Mouse (Mus musculus): ENCODE measurements around the gene Map7. TPM values are rescaled to one million over a fixed set of nuclear protein-coding genes. Genes with fewer than 3 reads are reported as not detected.

Map7 gene
- 30.0 and 31.6 TPM in 2 replicates for polyA plus RNA-seq (2012; rRNA removed)

DNA sequence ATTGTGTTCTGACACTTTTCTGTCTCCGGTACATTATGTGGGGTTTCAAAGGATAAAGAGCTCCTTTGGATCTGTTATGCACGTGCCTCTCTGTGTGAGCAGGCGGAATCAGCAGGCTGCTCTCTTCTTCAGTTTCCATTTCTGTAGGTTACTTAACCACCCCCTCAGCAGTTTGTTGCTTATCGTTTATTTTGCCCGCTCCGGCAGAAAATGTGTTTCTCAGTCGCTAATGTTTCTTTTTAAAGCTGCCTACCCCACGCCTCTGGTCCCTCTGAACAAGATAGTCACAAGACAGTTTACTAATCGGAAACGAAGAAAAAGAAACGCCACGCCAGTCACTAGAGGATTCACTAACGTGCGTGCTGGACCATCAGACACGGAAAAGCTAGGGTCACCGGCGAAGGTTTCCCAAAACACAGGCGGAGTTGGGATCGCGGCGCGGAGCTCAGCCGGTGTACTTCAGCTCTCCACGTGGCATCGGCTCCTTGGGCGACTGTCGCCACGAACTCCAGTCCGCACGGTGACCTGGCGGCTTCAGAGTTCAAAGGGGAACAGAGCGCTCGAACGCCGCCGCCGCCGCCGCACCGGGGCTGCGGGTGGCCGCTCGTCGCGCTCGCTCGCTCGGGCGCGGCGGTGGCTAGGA is at the start of gene Map7:
Gene Map7, plus strand, starts transcription at position 342 of the 643 bp plus-strand sequence.
- WGBS, result 5% methylated on average over 51 of the region's 51 CpGs
- Histone ChIP-seq H3K4me3 (ENCODE audit: insufficient read depth, low read depth, low read length) (peak within 1 kb of the TSS; percentile 89), H3K27ac (ENCODE audit: insufficient read depth, low read depth, low read length) (peak within 1 kb of the TSS; percentile 91), H3K27me3 (replicated peaks; ENCODE audit: control insufficient read depth, insufficient read depth, low read length) (no peaks in the 10 kb centered on the region), H3K4me1 (ENCODE audit: control insufficient read depth, insufficient read depth, low read length) (peaks cover 9% of the 10 kb centered on the region), H3K36me3 (ENCODE audit: control insufficient read depth, insufficient read depth, low read length) (no peaks in the 10 kb centered on the region)
- no peak for DNase-seq
- TF ChIP-seq CTCF (conservative IDR thresholded peaks at IDR 0.05; ENCODE audit: insufficient read depth, insufficient read length, low read depth, low read length) (no peak), POLR2A (IDR thresholded peaks at IDR 0.05; ENCODE audit: low read depth, low read length) (no peak)

DNA sequence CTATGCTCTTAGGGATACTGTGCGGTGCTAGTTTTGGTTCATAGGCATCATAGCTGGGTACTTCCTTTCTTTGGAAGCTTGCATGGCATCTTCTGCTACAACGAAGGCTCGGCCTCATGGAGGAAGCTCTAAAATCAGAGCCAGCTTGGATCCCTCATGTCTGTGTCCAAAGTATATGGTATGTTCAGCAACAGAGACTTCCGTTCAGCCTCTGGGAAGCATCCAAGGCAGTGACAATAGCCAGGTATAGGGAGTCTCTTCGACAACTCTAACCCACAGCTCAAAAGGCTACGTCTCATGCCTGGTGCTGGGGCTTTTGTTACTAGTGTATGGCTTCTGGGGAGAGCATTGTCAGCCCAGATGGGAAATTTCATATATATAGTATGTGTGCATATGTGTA is 46.8 kb upstream of the Map7 start:
- TF ChIP-seq POLR2A (IDR thresholded peaks at IDR 0.05; ENCODE audit: low read depth, low read length) (no peak), CTCF (conservative IDR thresholded peaks at IDR 0.05; ENCODE audit: insufficient read depth, insufficient read length, low read depth, low read length) (no peak)
- DNase-seq, result no peak
- 94% methylated on average over 6 of the region's 6 CpGs for WGBS
- Histone ChIP-seq H3K4me1 (ENCODE audit: control insufficient read depth, insufficient read depth, low read length) (0 out of 2 replicates have a peak, but pooled peaks cover 3% of the 10 kb centered on the region), H3K27ac (ENCODE audit: insufficient read depth, low read depth, low read length) (no peak overlapping the region), H3K4me3 (ENCODE audit: insufficient read depth, low read depth, low read length) (no peak overlapping the region), H3K27me3 (replicated peaks; ENCODE audit: control insufficient read depth, insufficient read depth, low read length) (no peaks in the 10 kb centered on the region), H3K36me3 (ENCODE audit: control insufficient read depth, insufficient read depth, low read length) (peaks cover 7% of the 10 kb centered on the region)

DNA sequence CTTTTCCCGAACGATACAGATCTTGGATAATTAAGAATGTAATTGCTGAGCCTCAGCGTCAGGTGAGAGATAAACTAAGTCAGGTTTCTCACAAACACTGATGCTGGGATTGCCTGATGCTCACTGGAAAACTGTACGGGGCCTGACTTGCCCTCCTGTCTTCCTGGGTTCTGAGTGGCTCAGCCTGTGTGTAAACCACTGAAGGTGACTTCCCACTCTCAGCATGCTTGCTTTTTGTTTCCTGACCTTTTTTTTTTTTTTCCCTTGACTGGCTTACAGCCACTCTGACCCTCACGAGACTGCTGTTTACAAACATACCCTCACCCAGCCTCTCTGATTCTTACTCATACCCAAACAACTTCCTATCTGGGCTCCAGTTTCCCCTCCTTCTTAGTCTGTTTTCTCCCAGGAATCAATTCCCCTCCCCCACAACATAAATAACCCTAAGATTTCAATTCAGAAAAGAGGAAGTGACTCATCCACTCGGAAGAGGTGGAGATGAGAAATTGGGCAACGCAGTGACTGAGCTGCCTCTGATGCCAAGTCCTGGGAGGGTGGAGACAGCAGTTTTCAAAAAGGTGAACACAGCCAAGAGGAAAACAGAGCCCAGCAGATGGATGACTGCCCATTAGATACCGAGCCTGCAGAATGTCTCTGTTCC is 43.9 kb upstream of the Map7 start:
- Histone ChIP-seq H3K27me3 (replicated peaks; ENCODE audit: control insufficient read depth, insufficient read depth, low read length) (no peaks in the 10 kb centered on the region), H3K27ac (ENCODE audit: insufficient read depth, low read depth, low read length) (peak overlapping the region; percentile 51), H3K36me3 (ENCODE audit: control insufficient read depth, insufficient read depth, low read length) (peaks cover 9% of the 10 kb centered on the region), H3K4me3 (ENCODE audit: insufficient read depth, low read depth, low read length) (no peak overlapping the region), H3K4me1 (ENCODE audit: control insufficient read depth, insufficient read depth, low read length) (0 out of 2 replicates have a peak, but pooled peaks cover 3% of the 10 kb centered on the region)
- 62% methylated on average over 8 of the region's 8 CpGs for WGBS
- TF ChIP-seq CTCF (conservative IDR thresholded peaks at IDR 0.05; ENCODE audit: insufficient read depth, insufficient read length, low read depth, low read length) (no peak), POLR2A (IDR thresholded peaks at IDR 0.05; ENCODE audit: low read depth, low read length) (no peak)
- peak; percentile 90 for DNase-seq

DNA sequence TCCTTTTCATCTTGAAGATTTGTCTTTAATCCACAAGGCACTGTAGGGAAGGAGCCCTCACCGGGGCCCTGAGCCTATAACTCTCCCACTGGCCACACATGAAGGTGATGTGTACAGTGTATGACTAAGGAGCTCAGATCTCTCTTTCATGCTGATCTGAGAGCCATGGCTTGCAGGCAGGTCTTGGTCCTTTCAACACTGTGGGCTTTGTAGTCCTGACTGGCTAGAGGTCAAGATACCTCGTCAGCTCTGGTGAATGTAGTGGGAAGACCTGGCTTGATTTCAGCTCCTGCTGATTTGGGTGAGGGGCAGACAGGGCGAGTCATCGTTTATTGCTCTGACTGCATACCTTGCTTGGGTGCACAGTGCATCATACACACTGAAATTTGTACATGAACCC is 42.7 kb upstream of the Map7 start:
- DNase-seq, result no peak
- TF ChIP-seq POLR2A (IDR thresholded peaks at IDR 0.05; ENCODE audit: low read depth, low read length), result no peak
- no peak for TF ChIP-seq CTCF (conservative IDR thresholded peaks at IDR 0.05; ENCODE audit: insufficient read depth, insufficient read length, low read depth, low read length)
- 0 out of 2 replicates have a peak, but pooled peaks cover 3% of the 10 kb centered on the region for H3K4me1 ChIP-seq (ENCODE audit: control insufficient read depth, insufficient read depth, low read length)
- H3K36me3 ChIP-seq (ENCODE audit: control insufficient read depth, insufficient read depth, low read length), result peaks cover 3% of the 10 kb centered on the region
- H3K4me3 ChIP-seq (ENCODE audit: insufficient read depth, low read depth, low read length), result no peak overlapping the region
- WGBS, result 73% methylated on average over 4 of the region's 4 CpGs
- no peak overlapping the region for H3K27ac ChIP-seq (ENCODE audit: insufficient read depth, low read depth, low read length)
- H3K27me3 ChIP-seq (replicated peaks; ENCODE audit: control insufficient read depth, insufficient read depth, low read length), result no peaks in the 10 kb centered on the region

DNA sequence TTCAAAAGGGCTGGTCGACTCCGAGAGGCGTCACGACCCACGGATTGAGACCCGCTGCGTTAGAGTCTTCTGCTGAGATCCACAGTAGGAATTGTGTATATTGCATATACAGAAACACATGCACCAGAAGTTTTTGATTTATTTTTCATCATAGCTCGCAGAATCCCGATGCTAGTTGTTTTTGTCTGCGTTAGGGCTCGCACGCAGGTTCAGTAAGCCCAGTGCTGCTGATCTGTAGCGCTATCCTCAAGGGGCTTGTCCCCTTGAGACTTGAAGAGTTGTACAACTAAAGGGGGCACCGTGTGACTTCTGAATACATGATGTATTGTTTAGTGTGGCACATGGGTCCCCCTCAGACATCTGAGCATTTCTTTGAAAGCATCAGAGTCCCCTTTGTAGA is 41.2 kb upstream of the Map7 start:
- Histone ChIP-seq H3K27ac (ENCODE audit: insufficient read depth, low read depth, low read length) (no peak overlapping the region), H3K27me3 (replicated peaks; ENCODE audit: control insufficient read depth, insufficient read depth, low read length) (no peaks in the 10 kb centered on the region), H3K4me3 (ENCODE audit: insufficient read depth, low read depth, low read length) (no peak overlapping the region), H3K36me3 (ENCODE audit: control insufficient read depth, insufficient read depth, low read length) (peaks cover 3% of the 10 kb centered on the region), H3K4me1 (ENCODE audit: control insufficient read depth, insufficient read depth, low read length) (0 out of 2 replicates have a peak, but pooled peaks cover 3% of the 10 kb centered on the region)
- DNase-seq, result no peak
- WGBS, result 95% methylated on average over 14 of the region's 14 CpGs
- TF ChIP-seq POLR2A (IDR thresholded peaks at IDR 0.05; ENCODE audit: low read depth, low read length) (no peak), CTCF (conservative IDR thresholded peaks at IDR 0.05; ENCODE audit: insufficient read depth, insufficient read length, low read depth, low read length) (no peak)

DNA sequence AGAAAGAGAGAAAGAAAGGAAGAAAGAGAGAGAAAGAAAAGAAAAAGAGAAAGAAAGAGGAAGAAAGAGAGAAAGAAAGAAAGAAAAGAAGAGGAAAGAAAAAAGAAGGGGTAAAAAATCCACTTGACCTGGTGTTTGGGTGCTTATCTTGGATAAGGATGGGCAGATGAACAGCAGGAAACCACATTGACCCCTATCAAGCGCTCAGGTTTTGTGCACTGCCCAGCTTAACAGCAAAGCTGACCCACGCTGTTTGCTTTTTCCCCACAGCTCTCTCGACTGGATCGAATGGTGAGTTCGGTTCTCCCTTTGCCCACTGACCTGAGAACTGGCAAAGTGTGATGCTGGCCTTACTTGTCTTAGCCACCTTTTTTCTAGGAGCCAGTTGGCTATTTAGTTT is 36.8 kb upstream of the Map7 start:
- H3K4me1 ChIP-seq (ENCODE audit: control insufficient read depth, insufficient read depth, low read length), result no peaks in the 10 kb centered on the region
- no peaks in the 10 kb centered on the region for H3K27me3 ChIP-seq (replicated peaks; ENCODE audit: control insufficient read depth, insufficient read depth, low read length)
- H3K27ac ChIP-seq (ENCODE audit: insufficient read depth, low read depth, low read length), result no peak overlapping the region
- TF ChIP-seq POLR2A (IDR thresholded peaks at IDR 0.05; ENCODE audit: low read depth, low read length), result no peak
- H3K4me3 ChIP-seq (ENCODE audit: insufficient read depth, low read depth, low read length), result no peak overlapping the region
- H3K36me3 ChIP-seq (ENCODE audit: control insufficient read depth, insufficient read depth, low read length), result peaks cover 3% of the 10 kb centered on the region
- 91% methylated on average over 5 of the region's 5 CpGs for WGBS
- DNase-seq, result no peak
